Mouse (Mus musculus): ENCODE results near the gene 1700113H08Rik. TPM values are rescaled to one million over a fixed set of nuclear protein-coding genes. Genes with fewer than 3 reads are reported as not detected.

Gene 1700113H08Rik
- polyA plus RNA-seq, 1 experiment from 2014 or later: 0.18 TPM

DNA sequence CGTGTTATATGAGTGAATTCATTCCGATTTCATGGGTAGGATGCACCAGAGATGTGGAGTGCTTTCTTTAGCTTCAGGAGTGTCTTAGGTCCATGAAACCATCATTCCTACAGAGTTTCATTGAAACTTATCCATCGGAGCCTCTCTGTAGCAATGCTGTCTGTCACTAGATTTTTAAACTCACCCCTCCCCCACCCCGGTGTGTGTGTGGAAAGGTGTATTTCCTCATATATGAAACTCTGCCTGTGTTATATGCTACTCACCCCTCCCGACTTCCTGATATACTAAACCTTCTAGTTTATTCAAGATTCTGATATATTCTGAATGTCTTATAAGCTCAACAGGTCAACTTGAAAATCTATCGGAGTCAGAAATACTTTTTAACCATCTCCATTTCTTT lies 50.5 kb downstream of the 1700113H08Rik start:
- H3K9me3 ChIP-seq (replicated peaks): no peaks in the 10 kb centered on the region
- WGBS: 87% methylated on average over 6 of the region's 6 CpGs
- no peak overlapping the region for H3K27ac ChIP-seq
- H3K4me1 ChIP-seq (replicated peaks): no peaks in the 10 kb centered on the region; the same call in 1 of the 2 replicates
- no peaks in the 10 kb centered on the region for H3K36me3 ChIP-seq
- ATAC-seq (replicated peaks; ENCODE audit: insufficient number of reproducible peaks, insufficient read depth, low FRiP score, low read depth): no peak
- no peak overlapping the region for H3K4me3 ChIP-seq
- no peaks in the 10 kb centered on the region for H3K27me3 ChIP-seq
- no peak overlapping the region for H3K4me2 ChIP-seq
- H3K9ac ChIP-seq: no peak overlapping the region

DNA sequence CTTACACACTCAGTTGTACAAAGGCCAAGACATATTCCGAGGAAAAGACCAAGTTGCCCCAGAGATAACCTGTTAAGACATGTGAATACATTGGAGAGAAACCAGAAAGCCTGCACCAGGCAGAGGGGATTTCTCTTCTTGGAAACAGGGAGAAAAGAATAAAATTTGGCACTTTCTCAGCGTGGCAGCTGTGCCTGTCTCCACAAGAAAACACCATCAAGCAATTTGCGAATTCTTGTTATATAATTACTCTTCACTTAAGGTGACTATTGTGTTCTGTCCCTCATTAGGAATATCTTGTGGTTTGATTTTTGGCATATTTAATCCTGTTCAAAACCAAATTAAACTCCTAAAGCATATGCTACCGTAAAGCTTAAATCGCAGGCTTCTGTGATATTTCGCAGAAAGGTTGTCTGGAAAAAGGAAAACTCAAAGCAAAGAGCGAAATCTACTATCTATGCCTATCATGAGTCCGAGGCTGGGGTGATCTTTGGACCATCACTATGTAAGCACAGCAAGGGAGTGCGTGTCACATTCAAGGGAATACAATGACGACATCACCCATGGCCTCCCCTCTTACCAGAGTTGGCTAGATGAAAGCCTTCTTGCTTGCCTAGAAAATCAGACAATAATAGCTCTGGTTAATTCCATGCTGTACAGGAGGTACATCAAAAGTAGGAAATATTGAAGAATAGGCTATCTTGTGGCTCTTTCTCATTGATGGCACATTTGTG lies 51.4 kb downstream of the 1700113H08Rik start:
- ATAC-seq (replicated peaks; ENCODE audit: insufficient number of reproducible peaks, insufficient read depth, low FRiP score, low read depth): no peak
- Histone ChIP-seq H3K4me2 (no peak overlapping the region), H3K27me3 (no peaks in the 10 kb centered on the region), H3K4me3 (no peak overlapping the region), H3K36me3 (no peaks in the 10 kb centered on the region), H3K9ac (no peak overlapping the region), H3K4me1 (replicated peaks) (no peaks in the 10 kb centered on the region; the same call in 1 of the 2 replicates), H3K9me3 (replicated peaks) (no peaks in the 10 kb centered on the region), H3K27ac (no peak overlapping the region)
- WGBS: 75% methylated on average over 10 of the region's 10 CpGs

DNA sequence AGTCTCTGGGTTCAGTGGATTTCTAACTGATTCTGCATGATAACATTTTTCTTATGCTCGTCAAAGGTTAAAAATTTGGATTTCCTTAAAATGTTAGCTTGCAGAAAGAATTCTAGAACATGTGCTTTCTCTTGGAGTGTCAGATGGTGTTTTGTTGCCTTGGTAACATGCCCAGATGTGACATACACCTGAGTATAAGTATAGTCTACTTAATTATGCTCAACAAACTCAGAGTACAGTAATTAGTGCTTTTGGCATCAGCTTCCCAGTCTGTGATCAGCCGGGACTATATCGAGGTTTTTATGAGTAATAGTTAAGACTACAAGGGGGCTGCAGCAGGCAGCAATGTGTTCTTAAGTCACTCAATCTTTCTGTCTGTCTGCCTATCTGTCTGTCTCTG lies 53.1 kb downstream of the 1700113H08Rik start:
- WGBS: 86% methylated on average over 3 of the region's 3 CpGs

DNA sequence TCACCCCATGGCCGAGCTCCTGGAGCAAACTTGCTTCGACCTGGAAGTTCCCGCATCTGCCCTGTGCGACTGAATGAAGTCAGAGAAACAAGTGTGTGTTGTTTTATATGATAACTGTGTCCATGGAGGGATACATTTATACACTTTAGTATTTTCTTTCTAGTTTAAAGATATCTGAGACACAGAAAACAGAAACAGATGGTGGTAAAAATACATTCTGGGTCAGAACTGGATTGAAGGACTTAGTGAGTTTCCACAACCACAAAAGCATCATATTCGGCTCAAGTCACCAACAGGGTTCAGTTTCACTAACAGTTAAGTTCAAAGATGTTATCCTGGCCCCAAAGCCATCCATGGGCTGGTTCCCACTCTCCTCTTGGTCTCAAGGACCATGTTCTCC lies 67.2 kb downstream of the 1700113H08Rik start:
- no peak overlapping the region for H3K4me2 ChIP-seq
- no peak overlapping the region for H3K27ac ChIP-seq
- no peak overlapping the region for H3K9ac ChIP-seq
- H3K4me1 ChIP-seq (replicated peaks): no peaks in the 10 kb centered on the region
- no peaks in the 10 kb centered on the region for H3K9me3 ChIP-seq (replicated peaks)
- H3K4me3 ChIP-seq: no peak overlapping the region
- no peaks in the 10 kb centered on the region for H3K27me3 ChIP-seq
- ATAC-seq (replicated peaks; ENCODE audit: insufficient number of reproducible peaks, insufficient read depth, low FRiP score, low read depth): no peak
- WGBS: 87% methylated on average over 5 of the region's 5 CpGs
- H3K36me3 ChIP-seq: no peaks in the 10 kb centered on the region

More for the DNA sequence above, 53.1 kb downstream of the 1700113H08Rik start:
- Histone ChIP-seq H3K4me1 (replicated peaks) (no peaks in the 10 kb centered on the region; the same call in 1 of the 2 replicates), H3K27ac (no peak overlapping the region), H3K4me3 (no peak overlapping the region), H3K9me3 (replicated peaks) (no peaks in the 10 kb centered on the region), H3K4me2 (no peak overlapping the region), H3K9ac (no peak overlapping the region), H3K36me3 (no peaks in the 10 kb centered on the region), H3K27me3 (no peaks in the 10 kb centered on the region)
- no peak for ATAC-seq (replicated peaks; ENCODE audit: insufficient number of reproducible peaks, insufficient read depth, low FRiP score, low read depth)

DNA sequence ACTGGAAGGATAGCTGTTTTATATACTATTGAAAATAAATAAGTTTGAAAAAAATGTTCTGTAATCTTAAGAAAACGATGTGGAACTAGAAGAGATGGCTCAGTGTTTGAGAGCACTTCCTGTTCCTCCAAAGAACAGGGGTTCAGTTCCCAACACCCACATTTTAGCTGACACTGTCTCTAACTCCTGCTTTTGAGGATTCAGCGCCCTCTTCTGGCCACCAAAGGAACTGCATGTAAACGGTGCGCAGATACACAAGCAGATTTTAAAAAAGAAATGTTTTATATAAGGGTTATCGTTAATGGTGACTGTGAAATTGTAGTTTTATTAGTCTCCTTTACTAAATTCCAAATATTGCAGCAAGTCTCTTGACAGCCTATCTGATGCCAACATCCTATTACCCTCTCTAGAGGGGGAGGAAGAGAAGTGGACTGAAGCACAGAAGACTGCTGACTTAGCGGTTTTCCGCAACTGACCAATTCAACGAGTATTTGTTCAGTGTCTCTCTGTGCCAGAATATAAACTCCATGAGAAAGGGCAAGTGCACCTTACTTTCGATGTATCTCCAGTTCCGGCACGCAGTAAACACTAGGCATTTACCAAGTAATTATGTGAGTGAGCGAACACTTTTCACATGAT lies 68.5 kb downstream of the 1700113H08Rik start:
- Histone ChIP-seq H3K4me3 (no peak overlapping the region), H3K36me3 (no peaks in the 10 kb centered on the region), H3K9me3 (replicated peaks) (no peaks in the 10 kb centered on the region), H3K4me2 (no peak overlapping the region), H3K4me1 (replicated peaks) (no peaks in the 10 kb centered on the region), H3K27me3 (no peaks in the 10 kb centered on the region), H3K9ac (no peak overlapping the region), H3K27ac (no peak overlapping the region)
- no peak for ATAC-seq (replicated peaks; ENCODE audit: insufficient number of reproducible peaks, insufficient read depth, low FRiP score, low read depth)
- WGBS: 79% methylated on average over 12 of the region's 12 CpGs

DNA sequence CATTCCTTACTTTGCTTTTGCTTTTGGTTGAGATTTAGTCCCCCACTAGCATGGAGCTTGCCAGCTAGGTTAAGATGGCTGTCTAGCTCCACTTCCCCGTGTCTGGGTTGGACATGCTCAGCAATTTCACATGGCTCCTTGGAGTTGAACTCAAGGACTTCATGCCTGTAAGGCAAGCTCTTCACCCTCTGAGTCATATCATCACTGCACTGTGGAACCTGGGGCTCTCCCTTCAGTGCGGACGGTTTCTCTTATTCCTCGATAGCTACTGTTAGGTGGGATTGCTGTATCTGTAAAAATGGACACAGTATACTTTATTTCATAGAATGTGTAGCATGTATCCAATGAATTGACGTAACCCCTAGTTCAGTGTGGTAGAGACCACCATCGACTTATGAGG lies 93.2 kb downstream of the 1700113H08Rik start:
- Histone ChIP-seq H3K4me1 (replicated peaks) (no peaks in the 10 kb centered on the region), H3K36me3 (no peaks in the 10 kb centered on the region), H3K27ac (no peak overlapping the region), H3K27me3 (no peaks in the 10 kb centered on the region), H3K4me2 (no peak overlapping the region), H3K9me3 (replicated peaks) (no peaks in the 10 kb centered on the region), H3K9ac (no peak overlapping the region), H3K4me3 (no peak overlapping the region)
- WGBS: 86% methylated on average over 6 of the region's 6 CpGs
- ATAC-seq (replicated peaks; ENCODE audit: insufficient number of reproducible peaks, insufficient read depth, low FRiP score, low read depth): no peak

DNA sequence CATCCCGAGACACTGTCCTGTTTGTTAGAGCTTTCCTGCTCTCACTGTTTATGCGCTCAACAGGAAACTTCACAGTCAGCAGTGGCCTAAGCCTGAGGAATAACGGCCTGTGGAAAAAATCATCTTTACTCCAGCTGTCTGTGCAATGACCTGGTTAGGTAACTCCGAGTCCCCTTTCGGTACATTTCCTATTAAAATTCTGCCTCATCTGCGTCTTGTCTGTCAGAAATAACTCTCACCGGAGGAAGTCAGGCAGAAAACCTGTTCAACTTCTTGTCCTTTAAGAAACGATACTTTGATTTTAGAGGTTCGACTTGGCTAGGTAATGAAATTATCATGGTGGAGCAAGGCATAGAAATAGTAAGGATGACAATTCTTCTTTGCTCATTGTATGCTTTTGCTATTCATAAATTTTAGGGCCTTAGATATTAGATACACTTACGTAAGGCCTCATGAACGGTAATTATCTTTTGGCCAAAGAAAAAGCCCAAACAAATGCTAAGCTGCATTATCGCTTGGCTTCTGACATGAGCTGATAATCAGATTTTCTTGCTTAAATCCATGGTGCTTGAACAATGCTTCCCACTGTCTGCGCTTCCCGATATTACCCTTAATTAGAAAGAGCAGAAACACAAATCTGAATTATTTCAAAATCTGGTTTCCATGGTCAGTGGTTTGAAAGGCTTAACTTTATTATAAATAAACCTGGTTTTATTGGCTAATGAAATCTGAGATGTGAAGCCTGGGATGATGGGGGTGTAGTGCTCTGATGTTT lies 96.1 kb downstream of the 1700113H08Rik start:
- Histone ChIP-seq H3K4me1 (replicated peaks) (no peaks in the 10 kb centered on the region), H3K36me3 (no peaks in the 10 kb centered on the region), H3K9me3 (replicated peaks) (no peaks in the 10 kb centered on the region), H3K27me3 (no peaks in the 10 kb centered on the region), H3K4me3 (no peak overlapping the region), H3K9ac (no peak overlapping the region), H3K4me2 (no peak overlapping the region), H3K27ac (no peak overlapping the region)
- no peak for ATAC-seq (replicated peaks; ENCODE audit: insufficient number of reproducible peaks, insufficient read depth, low FRiP score, low read depth)
- WGBS: 77% methylated on average over 14 of the region's 14 CpGs

DNA sequence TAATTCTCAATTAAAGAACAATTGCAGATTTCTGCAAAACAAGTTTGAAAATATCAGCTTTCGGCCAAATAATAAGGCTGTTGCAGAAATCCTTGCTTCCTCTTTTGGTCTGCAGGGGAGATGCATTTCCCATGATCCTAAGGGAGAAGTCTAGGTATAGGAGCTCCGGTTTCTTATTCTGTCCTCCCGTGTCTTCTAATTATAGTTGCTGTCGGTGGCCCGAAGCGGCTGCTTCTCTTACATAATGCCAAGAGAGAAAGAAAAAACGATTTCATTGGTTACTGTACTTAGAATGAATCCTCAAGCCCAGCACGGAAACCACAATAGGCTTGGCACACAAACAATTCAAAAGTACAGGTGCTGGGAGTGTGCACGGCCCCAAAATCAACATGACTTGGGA lies 101.9 kb downstream of the 1700113H08Rik start:
- Histone ChIP-seq H3K36me3 (no peaks in the 10 kb centered on the region), H3K4me1 (replicated peaks) (no peaks in the 10 kb centered on the region), H3K27ac (no peak overlapping the region), H3K4me3 (no peak overlapping the region), H3K4me2 (no peak overlapping the region), H3K9ac (no peak overlapping the region), H3K27me3 (no peaks in the 10 kb centered on the region), H3K9me3 (replicated peaks) (no peaks in the 10 kb centered on the region)
- no peak for ATAC-seq (replicated peaks; ENCODE audit: insufficient number of reproducible peaks, insufficient read depth, low FRiP score, low read depth)
- WGBS: 71% methylated on average over 9 of the region's 9 CpGs

DNA sequence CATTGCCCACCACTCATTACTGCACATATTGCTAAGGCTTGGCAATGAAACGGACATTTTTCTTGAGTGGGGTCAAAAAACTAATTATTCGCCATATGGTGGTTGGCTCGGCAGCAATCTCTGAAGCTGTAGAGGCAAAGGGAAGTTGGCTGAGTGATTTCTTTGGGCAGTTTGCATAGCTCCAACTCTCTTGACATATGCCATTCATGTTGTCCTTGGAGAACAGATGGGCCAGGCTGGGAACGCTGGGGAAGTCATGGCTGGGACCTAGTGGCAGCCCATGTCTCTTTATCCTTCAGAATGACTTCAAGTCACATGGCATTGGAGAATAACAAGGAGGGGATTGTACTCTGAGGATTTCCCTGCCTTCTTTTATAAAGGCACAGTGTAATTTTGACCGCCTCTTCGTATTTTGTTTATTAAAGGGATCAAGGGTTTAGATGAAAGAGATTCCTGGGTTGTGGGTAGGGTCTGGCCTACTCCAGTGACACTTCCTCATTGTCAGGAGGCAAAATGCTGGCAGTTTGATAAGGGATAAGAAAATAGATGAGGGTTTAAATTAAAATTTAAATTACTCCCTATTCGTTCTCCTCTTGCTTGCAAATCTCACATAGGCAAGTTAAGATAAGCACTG lies 138.4 kb downstream of the 1700113H08Rik start:
- Histone ChIP-seq H3K4me1 (replicated peaks) (no peaks in the 10 kb centered on the region), H3K4me3 (no peak overlapping the region), H3K9me3 (replicated peaks) (no peaks in the 10 kb centered on the region), H3K27me3 (no peaks in the 10 kb centered on the region), H3K27ac (no peak overlapping the region), H3K4me2 (no peak overlapping the region), H3K9ac (no peak overlapping the region), H3K36me3 (no peaks in the 10 kb centered on the region)
- WGBS: 69% methylated on average over 7 of the region's 7 CpGs
- ATAC-seq (replicated peaks; ENCODE audit: insufficient number of reproducible peaks, insufficient read depth, low FRiP score, low read depth): no peak

DNA sequence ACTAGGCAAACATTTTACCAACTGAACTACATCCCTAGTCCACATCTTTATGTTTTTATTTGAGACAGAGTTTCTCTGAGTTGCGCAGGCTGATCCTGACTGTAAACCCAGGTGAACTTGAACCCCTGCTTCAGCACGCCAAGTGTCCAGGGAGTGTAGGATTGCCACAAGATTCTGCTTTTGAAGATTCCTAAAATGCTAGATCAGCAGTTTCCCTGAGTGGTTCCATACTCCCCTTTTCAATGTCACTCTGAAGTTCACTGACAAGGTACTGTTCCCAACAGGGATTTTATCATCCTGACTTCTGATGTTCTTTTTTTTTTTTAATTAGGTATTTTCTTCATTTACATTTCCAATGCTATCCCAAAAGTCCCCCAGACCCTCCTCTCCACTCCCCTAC lies 140.9 kb downstream of the 1700113H08Rik start:
- H3K4me1 ChIP-seq (replicated peaks): no peaks in the 10 kb centered on the region
- no peak overlapping the region for H3K27ac ChIP-seq
- no peak overlapping the region for H3K9ac ChIP-seq
- H3K4me3 ChIP-seq: no peak overlapping the region
- ATAC-seq (replicated peaks; ENCODE audit: insufficient number of reproducible peaks, insufficient read depth, low FRiP score, low read depth): no peak
- 92% methylated on average over 2 of the region's 2 CpGs for WGBS
- H3K9me3 ChIP-seq (replicated peaks): no peaks in the 10 kb centered on the region
- H3K27me3 ChIP-seq: no peaks in the 10 kb centered on the region
- H3K4me2 ChIP-seq: no peak overlapping the region
- no peaks in the 10 kb centered on the region for H3K36me3 ChIP-seq

DNA sequence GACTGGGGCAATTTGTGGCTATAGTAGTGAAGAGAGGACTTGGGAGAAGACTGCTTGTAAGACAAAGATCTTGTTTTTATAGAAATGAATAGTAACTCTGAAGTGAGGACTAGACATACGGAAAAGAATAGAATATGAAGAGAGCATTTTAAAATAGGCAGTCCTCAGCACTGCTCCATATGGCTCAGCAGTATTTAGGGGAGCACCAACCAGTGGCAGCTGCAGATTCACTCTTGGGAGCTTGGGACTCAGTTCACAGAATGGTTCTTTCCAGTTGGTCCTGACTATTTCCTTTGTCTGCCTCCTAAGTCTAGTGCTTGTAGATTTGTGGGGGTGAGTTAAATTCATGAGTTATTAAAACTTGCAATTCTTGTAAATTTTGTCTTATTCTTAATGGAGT lies 151.6 kb downstream of the 1700113H08Rik start:
- no peaks in the 10 kb centered on the region for H3K36me3 ChIP-seq
- WGBS: 63% methylated on average over 1 of the region's 1 CpGs
- H3K27ac ChIP-seq: no peak overlapping the region
- no peaks in the 10 kb centered on the region for H3K4me1 ChIP-seq (replicated peaks)
- no peak overlapping the region for H3K4me3 ChIP-seq
- H3K4me2 ChIP-seq: no peak overlapping the region
- H3K9me3 ChIP-seq (replicated peaks): no peaks in the 10 kb centered on the region
- no peaks in the 10 kb centered on the region for H3K27me3 ChIP-seq
- no peak for ATAC-seq (replicated peaks; ENCODE audit: insufficient number of reproducible peaks, insufficient read depth, low FRiP score, low read depth)
- no peak overlapping the region for H3K9ac ChIP-seq

Measured in heart, embryonic 15.5 days (tissue).